Mouse (Mus musculus) lung, adult 10 weeks (tissue): ENCODE data around the gene Lims1. TPM values are rescaled to one million over a fixed set of nuclear protein-coding genes. Genes with fewer than 3 reads are reported as not detected.

Experiments used
- polyA plus RNA-seq: library from polyadenylated mRNA; stranded (reverse); fragments of 350-450 nt; fragmentation: Illumina TruSeq; extraction: RNeasy Lipid Tissue Mini Kit (QIAGEN cat#74804); gene quantifications from one replicate; pipeline ENCODE4 v1.2.3, GENCODE M21; 2014; ENCODE audit warnings: low read depth, low replicate concordance; ENCODE audit not compliant: insufficient read depth

The Lims1 gene
- 51.9 TPM for polyA plus RNA-seq

GRCm38 (mm10) chr10:58323028-58323991 lies at the start of gene Lims1:
Gene Lims1 (plus strand): TSS chr10:58323466.

GRCm38 (mm10) chr10:58446384-58447279 lies 123.4 kb downstream of the Lims1 start, which contains the start of gene Ranbp2:
Gene Ranbp2 (plus strand): TSS chr10:58446920.

Other genes starting within 250 kb of the Lims1 start
- not detected for gene AW822073, start 98.5 kb upstream of the Lims1 start, polyA plus RNA-seq
- gene Duxf3, start 90.8 kb upstream of the Lims1 start, polyA plus RNA-seq = not detected
- not detected for gene Gm4981, start 86.8 kb upstream of the Lims1 start, polyA plus RNA-seq
- gene Gcc2, start 68.0 kb upstream of the Lims1 start, polyA plus RNA-seq = 22.7 TPM
- gene Ranbp2, start 123.5 kb downstream of the Lims1 start, polyA plus RNA-seq = 14.9 TPM
- gene Ccdc138, start 174.5 kb downstream of the Lims1 start, polyA plus RNA-seq = 2.0 TPM